Mouse (Mus musculus): ENCODE results near the gene Hist1h2ah. TPM values are rescaled to one million over a fixed set of nuclear protein-coding genes. Genes with fewer than 3 reads are reported as not detected.
"Not testable (repeated sequence)": the region's sequence is repeated elsewhere in the genome, so short reads cannot be mapped to it uniquely, and the experiment has no call there.

Gene Hist1h2ah
- total RNA-seq (2021) = 10 to 100 TPM; 64.1 to 78.6 TPM
- long read RNA-seq = 0 reads

- DNase-seq (ENCODE audit: low spot score in 2 of 2) = peak; percentile 80 to 85
Measured at GRCm38 (mm10) chr13:22035267-22036148, at the start of gene Hist1h2ah, which contains the start of gene Hist1h2bk. Gene Hist1h2ah (minus strand): TSS chr13:22035568. Gene Hist1h2bk (plus strand): TSS chr13:22035870.

GRCm38 (mm10) chr13:22084140-22084539, 48.8 kb upstream of the Hist1h2ah start, which contains the start of gene Vmn1r188:
Gene Vmn1r188 (plus strand): TSS chr13:22084440.
- not testable (repeated sequence) for DNase-seq (ENCODE audit: low spot score in 2 of 2)

- DNase-seq (ENCODE audit: low spot score in 2 of 2) = no peak
Measured at GRCm38 (mm10) chr13:22063468-22063867, 28.1 kb upstream of the Hist1h2ah start.

- no peak for DNase-seq (ENCODE audit: low spot score in 2 of 2)
Measured at GRCm38 (mm10) chr13:22061422-22061821, 26.1 kb upstream of the Hist1h2ah start.

- no peak for DNase-seq (ENCODE audit: low spot score in 2 of 2)
Measured at GRCm38 (mm10) chr13:22053754-22054153, 18.4 kb upstream of the Hist1h2ah start.

GRCm38 (mm10) chr13:22051523-22051859, 16.1 kb upstream of the Hist1h2ah start:
- DNase-seq (ENCODE audit: low spot score in 2 of 2) = no peak

- peak; percentile 86 to 91 for DNase-seq (ENCODE audit: low spot score in 2 of 2)
Measured at GRCm38 (mm10) chr13:22050591-22051522, 15.5 kb upstream of the Hist1h2ah start.

GRCm38 (mm10) chr13:22049737-22050440, 14.5 kb upstream of the Hist1h2ah start:
- DNase-seq (ENCODE audit: low spot score in 2 of 2) = peak; percentile 20 to 40

- DNase-seq (ENCODE audit: low spot score in 2 of 2) = no peak
Measured at GRCm38 (mm10) chr13:22049041-22049440, 13.7 kb upstream of the Hist1h2ah start.

- no peak for DNase-seq (ENCODE audit: low spot score in 2 of 2)
Measured at GRCm38 (mm10) chr13:22045311-22045710, 9.9 kb upstream of the Hist1h2ah start.

GRCm38 (mm10) chr13:22044432-22045155, 9.2 kb upstream of the Hist1h2ah start:
- no peak for DNase-seq (ENCODE audit: low spot score in 2 of 2)

- DNase-seq (ENCODE audit: low spot score in 2 of 2) = no peak
Measured at GRCm38 (mm10) chr13:22043503-22044431, 8.4 kb upstream of the Hist1h2ah start.

- DNase-seq (ENCODE audit: low spot score in 2 of 2) = peak; percentile 82 to 84
Measured at GRCm38 (mm10) chr13:22042568-22043502, 7.5 kb upstream of the Hist1h2ah start, which contains the start of the genes Hist1h2ag and Hist1h2bj. Gene Hist1h2ag (minus strand): TSS chr13:22042944. Gene Hist1h2bj (plus strand): TSS chr13:22043214.

- DNase-seq (ENCODE audit: low spot score in 2 of 2) = no peak
Measured at GRCm38 (mm10) chr13:22041651-22042567, 6.5 kb upstream of the Hist1h2ah start.

- DNase-seq (ENCODE audit: low spot score in 2 of 2) = peak; percentile 95 to 97
Measured at GRCm38 (mm10) chr13:22041142-22041536, 5.8 kb upstream of the Hist1h2ah start, which contains the start of gene Hist1h4i. Gene Hist1h4i (minus strand): TSS chr13:22041362.

GRCm38 (mm10) chr13:22040464-22041141, 5.2 kb upstream of the Hist1h2ah start:
- no peak for DNase-seq (ENCODE audit: low spot score in 2 of 2)
